Mouse (Mus musculus) kidney, adult 2 months (tissue): ENCODE measurements around the gene Cpa3. TPM values are rescaled to one million over a fixed set of nuclear protein-coding genes. Genes with fewer than 3 reads are reported as not detected.

ENCODE experiments used
- DNase-seq: peaks from one replicate; pipeline ENCODE4 v3.0.0; 2021
- H3K27ac ChIP-seq: fragments of 200-500 bp; 2 replicates; pipeline ENCODE4 v1.5.1; 2012; ENCODE audit warnings: low read depth, low read length, control low read depth, inconsistent platforms; ENCODE audit not compliant: insufficient read depth
- H3K27me3 ChIP-seq: fragments of 200-500 bp; replicated peaks from 2 replicates; pipeline ENCODE4 v1.6.1; 2012; ENCODE audit warnings: mild to moderate bottlenecking, moderate library complexity, low read length, inconsistent platforms; ENCODE audit not compliant: control insufficient read depth, insufficient read depth
- H3K36me3 ChIP-seq: fragments of 200-500 bp; 2 replicates; pipeline ENCODE4 v1.6.1; 2012; ENCODE audit warnings: mild to moderate bottlenecking, moderate library complexity, low read length, inconsistent platforms; ENCODE audit not compliant: control insufficient read depth, insufficient read depth
- H3K4me1 ChIP-seq: fragments of 200-500 bp; 2 replicates; pipeline ENCODE4 v1.6.1; 2011; ENCODE audit warnings: low read length; ENCODE audit not compliant: control insufficient read depth, insufficient read depth
- H3K4me3 ChIP-seq: fragments of 200-500 bp; 2 replicates; pipeline ENCODE4 v1.5.1; 2011; ENCODE audit warnings: mild to moderate bottlenecking, low read depth, low read length, control low read depth; ENCODE audit not compliant: insufficient read depth
- CTCF ChIP-seq: fragments of 200-500 bp; conservative IDR thresholded peaks from 2 replicates; pipeline ENCODE4 v1.5.1; 2011; ENCODE audit warnings: low read depth, mild to moderate bottlenecking, control low read depth, low read length, moderate library complexity, mixed read lengths; ENCODE audit not compliant: insufficient read depth, insufficient read length
- POLR2A ChIP-seq: fragments of 200-500 bp; IDR thresholded peaks from one replicate; pipeline ENCODE4 v1.6.1; 2011; ENCODE audit warnings: low read depth, low read length, control low read depth
- WGBS: fragments of 180-500 bp; shearing (Covaris S2); methylation state at CpG from one replicate; pipeline ENCODE4 v1.1.7; 2018; 5-methylcytosine and 5-hydroxymethylcytosine counted together
- polyA plus RNA-seq: library from polyadenylated mRNA; depleted of rRNA; stranded (reverse); fragments of >200 nt; gene quantifications from 2 replicates; pipeline ENCODE4 v1.2.3, GENCODE M21; 2012; rRNA removed

The Cpa3 gene
- polyA plus RNA-seq, 1 experiment: 0.34 TPM

- H3K36me3 ChIP-seq: no peaks in the 10 kb centered on the region
- H3K27ac ChIP-seq: no peak overlapping the region
- no peaks in the 10 kb centered on the region for H3K27me3 ChIP-seq
- DNase-seq: no peak
- no peak for TF ChIP-seq POLR2A
- 72% methylated on average over 10 of the region's 10 CpGs for WGBS
- H3K4me1 ChIP-seq: no peaks in the 10 kb centered on the region
- H3K4me3 ChIP-seq: no peak overlapping the region
These were observed 44.1 kb downstream of the Cpa3 start for GRCm38 (mm10) chr3:20197878-20198277.

GRCm38 (mm10) chr3:20188976-20189675 is 52.9 kb downstream of the Cpa3 start:
- DNase-seq: no peak
- Histone ChIP-seq H3K27ac (no peak overlapping the region), H3K4me1 (no peaks in the 10 kb centered on the region), H3K36me3 (no peaks in the 10 kb centered on the region), H3K27me3 (no peaks in the 10 kb centered on the region), H3K4me3 (no peak overlapping the region)
- no peak for TF ChIP-seq POLR2A
- TF ChIP-seq CTCF: no peak
- WGBS: 49% methylated on average over 5 of the region's 5 CpGs

- TF ChIP-seq CTCF: no peak
- TF ChIP-seq POLR2A: no peak
- no peaks in the 10 kb centered on the region for H3K36me3 ChIP-seq
- no peak for DNase-seq
- no peaks in the 10 kb centered on the region for H3K4me1 ChIP-seq
- H3K4me3 ChIP-seq: no peak overlapping the region
- H3K27me3 ChIP-seq: no peaks in the 10 kb centered on the region
- H3K27ac ChIP-seq: no peak overlapping the region
- 91% methylated on average over 6 of the region's 6 CpGs for WGBS
These were observed 69.6 kb downstream of the Cpa3 start for GRCm38 (mm10) chr3:20172394-20172793.

- H3K4me3 ChIP-seq: no peak overlapping the region
- 71% methylated on average over 1 of the region's 1 CpGs for WGBS
- H3K27ac ChIP-seq: no peak overlapping the region
- no peak for TF ChIP-seq POLR2A
- TF ChIP-seq CTCF: no peak
- no peaks in the 10 kb centered on the region for H3K27me3 ChIP-seq
- DNase-seq: no peak
- no peaks in the 10 kb centered on the region for H3K36me3 ChIP-seq
- no peaks in the 10 kb centered on the region for H3K4me1 ChIP-seq
These were observed 74.5 kb downstream of the Cpa3 start for GRCm38 (mm10) chr3:20167487-20167886.

Other genes with a start within 250 kb of the Cpa3 start
- 13.8 and 26.4 TPM in 2 replicates for gene Hps3, start 206.9 kb downstream of the Cpa3 start, polyA plus RNA-seq
- 3.4 and 4.0 TPM in 2 replicates for gene Hltf, start 184.4 kb downstream of the Cpa3 start, polyA plus RNA-seq
- 24.0 and 29.2 TPM in 2 replicates for gene Gyg, start 86.9 kb downstream of the Cpa3 start, polyA plus RNA-seq
- 0.05 TPM in 1 of 2 replicates, not detected in the other for gene Cpb1, start 33.6 kb upstream of the Cpa3 start, polyA plus RNA-seq
- gene Agtr1b, start 125.0 kb upstream of the Cpa3 start, polyA plus RNA-seq: 0.05 and 0.10 TPM in 2 replicates